Mouse (Mus musculus): Measurements from ENCODE around the gene Nthl1. TPM values are rescaled to one million over a fixed set of nuclear protein-coding genes. Genes with fewer than 3 reads are reported as not detected.
"Not testable (repeated sequence)": the region's sequence is repeated elsewhere in the genome, so short reads cannot be mapped to it uniquely, and the experiment has no call there.

Gene Nthl1
- total RNA-seq, 2 experiments from 2014 or later: 4.9 to 6.1 TPM

GRCm38 (mm10) chr17:24649581-24650069 lies 17.1 kb downstream of the Nthl1 start:
- no peak for DNase-seq (ENCODE audit: low spot score in 2 of 2)

GRCm38 (mm10) chr17:24650070-24650616 lies 17.7 kb downstream of the Nthl1 start, which contains the start of gene Slc9a3r2:
Slc9a3r2 (minus strand) TSS chr17:24650327.
- peak in 1 of 2 experiments; percentile 36 for DNase-seq (ENCODE audit: low spot score in 2 of 2)

- DNase-seq (ENCODE audit: low spot score in 2 of 2): no peak
Observed at GRCm38 (mm10) chr17:24650766-24651165, 18.3 kb downstream of the Nthl1 start.

GRCm38 (mm10) chr17:24651835-24652234 lies 19.4 kb downstream of the Nthl1 start:
- no peak for DNase-seq (ENCODE audit: low spot score in 2 of 2)

- DNase-seq (ENCODE audit: low spot score in 2 of 2): peak in 1 of 2 experiments; percentile 64
Observed at GRCm38 (mm10) chr17:24653967-24654710, 21.7 kb downstream of the Nthl1 start.

GRCm38 (mm10) chr17:24654969-24655368 lies 22.5 kb downstream of the Nthl1 start:
- DNase-seq (ENCODE audit: low spot score in 2 of 2): no peak

- no peak for DNase-seq (ENCODE audit: low spot score in 2 of 2)
Observed at GRCm38 (mm10) chr17:24658017-24658758, 25.7 kb downstream of the Nthl1 start, which contains the start of gene Npw. Npw (minus strand) TSS chr17:24658457.

- not testable (repeated sequence) for DNase-seq (ENCODE audit: low spot score in 2 of 2)
Observed at GRCm38 (mm10) chr17:24667011-24667410, 34.5 kb downstream of the Nthl1 start.

GRCm38 (mm10) chr17:24667416-24667815 lies 34.9 kb downstream of the Nthl1 start:
- DNase-seq (ENCODE audit: low spot score in 2 of 2): peak in 1 of 2 experiments; percentile 59

GRCm38 (mm10) chr17:24669214-24669544 lies 36.7 kb downstream of the Nthl1 start:
- peak in 1 of 2 experiments; percentile 44 for DNase-seq (ENCODE audit: low spot score in 2 of 2)

- peak; percentile 92 to 95 for DNase-seq (ENCODE audit: low spot score in 2 of 2)
Observed at GRCm38 (mm10) chr17:24669545-24670245, 37.2 kb downstream of the Nthl1 start, which contains the start of gene Zfp598. Zfp598 (plus strand) TSS chr17:24669687.

GRCm38 (mm10) chr17:24670246-24670844 lies 37.9 kb downstream of the Nthl1 start:
- no peak for DNase-seq (ENCODE audit: low spot score in 2 of 2)

GRCm38 (mm10) chr17:24671346-24671745 lies 38.9 kb downstream of the Nthl1 start:
- no peak for DNase-seq (ENCODE audit: low spot score in 2 of 2)

- no peak for DNase-seq (ENCODE audit: low spot score in 2 of 2)
Observed at GRCm38 (mm10) chr17:24672141-24672540, 39.7 kb downstream of the Nthl1 start.

- DNase-seq (ENCODE audit: low spot score in 2 of 2): peak in 1 of 2 experiments; percentile 75
Observed at GRCm38 (mm10) chr17:24674277-24674676, 41.8 kb downstream of the Nthl1 start.

GRCm38 (mm10) chr17:24676187-24676586 lies 43.7 kb downstream of the Nthl1 start:
- peak in 1 of 2 experiments; percentile 77 for DNase-seq (ENCODE audit: low spot score in 2 of 2)

GRCm38 (mm10) chr17:24676877-24677276 lies 44.4 kb downstream of the Nthl1 start:
- DNase-seq (ENCODE audit: low spot score in 2 of 2): no peak

GRCm38 (mm10) chr17:24677500-24678080 lies 45.1 kb downstream of the Nthl1 start:
- no peak for DNase-seq (ENCODE audit: low spot score in 2 of 2)

GRCm38 (mm10) chr17:24686514-24686913 lies 54.0 kb downstream of the Nthl1 start:
- DNase-seq (ENCODE audit: low spot score in 2 of 2): no peak

GRCm38 (mm10) chr17:24687146-24687595 lies 54.7 kb downstream of the Nthl1 start:
- DNase-seq (ENCODE audit: low spot score in 2 of 2): no peak
